Mouse (Mus musculus): ENCODE results near the gene Plod1.
A peak's percentile ranks its signal among the peaks of the same experiment; 100 is the strongest.

Gene Plod1

DNA sequence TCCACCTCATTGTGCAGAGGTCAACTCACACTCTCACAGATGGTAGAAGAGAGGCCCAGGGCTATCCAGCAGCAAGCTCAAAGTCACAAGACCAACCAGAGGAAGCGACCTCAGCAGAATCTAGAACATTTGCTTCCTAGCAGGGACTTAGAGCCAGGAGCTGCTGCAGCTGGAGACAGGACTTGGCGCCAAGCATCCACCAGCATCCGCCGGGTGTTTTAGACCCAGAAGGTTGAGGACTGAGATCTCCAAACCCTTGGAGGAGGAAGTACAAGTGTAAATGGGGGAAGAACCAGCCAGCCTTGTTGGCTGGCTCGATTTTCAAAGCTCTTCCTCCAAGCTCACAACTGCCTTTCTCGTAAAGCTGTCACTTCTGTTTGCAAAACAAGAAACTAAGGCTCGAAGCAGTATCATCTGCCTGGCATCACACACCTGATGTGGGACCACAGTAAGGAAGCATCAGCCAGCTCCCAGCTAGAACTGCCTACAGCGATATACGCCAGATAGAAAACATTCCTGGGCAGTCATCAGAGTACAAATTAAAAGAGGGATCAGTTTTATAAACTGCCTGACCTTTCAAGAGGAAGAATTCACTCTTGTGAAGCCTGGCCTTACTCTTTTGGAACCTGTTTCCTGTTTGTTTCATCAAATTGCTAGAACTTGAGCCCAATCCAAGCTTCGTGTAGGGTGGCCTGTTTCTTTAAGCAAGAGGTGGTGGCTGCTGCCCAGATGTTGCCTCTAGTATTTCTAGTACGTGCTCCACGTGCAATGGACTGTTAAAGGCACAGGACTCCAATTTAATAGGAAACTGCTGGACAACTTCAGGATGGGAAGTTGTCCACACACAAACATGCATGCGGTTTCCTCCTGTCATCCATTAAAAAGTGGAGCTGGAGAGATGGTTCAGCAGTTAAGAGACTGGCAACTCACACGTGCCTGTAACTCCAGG lies 1.9 kb upstream of the Plod1 start:
- DNase-seq (ENCODE audit: low read depth in 1 of 2, low spot score in 2 of 2): no peak

GRCm38 (mm10) chr4:147937486-147937885 lies 919 bp upstream of the Plod1 start:
- no peak for DNase-seq (ENCODE audit: low read depth in 1 of 2, low spot score in 2 of 2)

DNA sequence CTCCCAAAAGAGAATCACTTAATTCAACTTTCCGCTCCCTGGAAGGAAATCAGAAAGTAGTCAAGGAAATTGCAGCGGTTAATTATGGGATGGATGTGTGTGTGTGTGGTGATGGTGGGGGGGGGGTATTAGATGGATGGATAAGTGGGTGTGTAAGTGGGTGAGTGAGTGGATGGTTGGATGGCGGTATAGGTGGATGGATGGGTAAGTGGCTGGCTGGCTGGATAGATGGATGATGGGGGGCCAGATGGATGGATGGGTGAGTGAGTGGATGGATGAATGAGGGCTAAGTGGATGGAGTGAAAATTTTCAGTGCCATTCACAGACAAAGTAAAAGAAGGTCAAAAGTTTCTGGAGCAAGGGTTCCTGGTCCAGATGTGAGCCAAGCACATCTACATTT lies 454 bp upstream of the Plod1 start:
- no peak for DNase-seq (ENCODE audit: low read depth in 1 of 2, low spot score in 2 of 2)

GRCm38 (mm10) chr4:147935904-147936303 lies 663 bp downstream of the Plod1 start:
- DNase-seq (ENCODE audit: low read depth in 1 of 2, low spot score in 2 of 2): no peak

DNA sequence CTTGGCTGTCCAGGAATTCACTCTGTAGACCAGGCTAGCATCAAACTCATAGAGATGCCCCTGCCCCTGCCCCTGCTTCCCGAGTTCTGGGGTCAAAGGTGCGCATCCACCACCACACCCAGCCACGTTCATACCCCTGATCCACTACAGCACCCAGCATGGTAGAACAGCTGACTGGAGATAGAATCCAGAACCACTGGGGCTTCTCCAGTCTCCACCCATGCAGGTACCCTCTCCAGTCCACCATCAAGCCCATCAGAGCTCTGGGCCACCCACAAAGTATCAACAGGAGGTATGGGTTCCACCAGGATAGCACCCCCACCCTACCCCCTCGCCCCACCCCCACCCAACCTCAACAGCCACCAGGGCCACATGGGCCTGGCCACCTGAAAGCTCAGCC lies 2.0 kb downstream of the Plod1 start:
- DNase-seq (ENCODE audit: low read depth in 1 of 2, low spot score in 2 of 2): no peak

- no peak for DNase-seq (ENCODE audit: low read depth in 1 of 2, low spot score in 2 of 2)
Measured at GRCm38 (mm10) chr4:147934134-147934533, 2.4 kb downstream of the Plod1 start.

DNA sequence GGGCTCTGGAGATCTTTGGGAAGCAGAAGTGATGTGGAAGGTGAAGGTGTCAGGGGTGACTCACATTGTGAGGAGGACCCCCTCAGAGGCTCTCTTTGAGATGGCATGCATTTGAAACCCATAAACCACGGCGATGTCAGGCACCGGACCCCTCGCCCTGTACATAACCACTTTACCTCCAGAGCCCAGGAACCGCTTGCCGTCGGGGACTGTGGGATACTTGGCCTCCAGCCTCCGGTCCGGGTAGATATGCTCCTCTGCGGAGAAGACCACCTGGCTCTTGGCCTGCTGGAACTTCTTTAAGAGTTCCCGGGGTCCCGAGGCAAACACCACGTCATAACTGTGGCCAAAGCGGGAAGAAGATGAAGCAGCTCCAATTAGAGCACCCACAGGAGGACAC lies 5.6 kb downstream of the Plod1 start:
- DNase-seq (ENCODE audit: low read depth in 1 of 2, low spot score in 2 of 2): no peak

GRCm38 (mm10) chr4:147928540-147928939 lies 8.0 kb downstream of the Plod1 start:
- DNase-seq (ENCODE audit: low read depth in 1 of 2, low spot score in 2 of 2): no peak

DNA sequence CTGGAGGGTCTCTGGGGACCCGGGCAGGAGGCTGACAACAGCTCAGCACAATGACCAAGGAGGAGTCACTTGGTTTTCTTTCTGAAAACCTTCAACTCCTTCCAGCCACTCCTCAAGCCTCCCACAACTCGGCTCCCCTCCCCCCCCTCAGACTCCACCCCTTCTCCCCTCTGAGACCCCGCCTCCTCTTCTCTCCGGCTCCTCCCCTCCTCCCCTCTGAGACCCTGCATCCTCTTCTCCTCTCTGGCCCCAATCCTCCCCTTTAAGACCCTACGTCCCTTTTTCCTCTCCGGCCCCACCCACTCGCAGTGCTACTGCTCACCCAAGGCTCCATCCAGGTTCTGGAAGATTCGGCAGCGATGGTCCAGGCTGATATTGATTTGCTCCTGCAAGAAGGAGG lies 8.4 kb downstream of the Plod1 start:
- DNase-seq (ENCODE audit: low read depth in 1 of 2, low spot score in 2 of 2): no peak

GRCm38 (mm10) chr4:147927705-147928104 lies 8.9 kb downstream of the Plod1 start:
- DNase-seq (ENCODE audit: low read depth in 1 of 2, low spot score in 2 of 2): peak in 1 of 2 experiments; percentile 6

- no peak for DNase-seq (ENCODE audit: low read depth in 1 of 2, low spot score in 2 of 2)
Measured at GRCm38 (mm10) chr4:147922341-147922740, 14.2 kb downstream of the Plod1 start.

DNA sequence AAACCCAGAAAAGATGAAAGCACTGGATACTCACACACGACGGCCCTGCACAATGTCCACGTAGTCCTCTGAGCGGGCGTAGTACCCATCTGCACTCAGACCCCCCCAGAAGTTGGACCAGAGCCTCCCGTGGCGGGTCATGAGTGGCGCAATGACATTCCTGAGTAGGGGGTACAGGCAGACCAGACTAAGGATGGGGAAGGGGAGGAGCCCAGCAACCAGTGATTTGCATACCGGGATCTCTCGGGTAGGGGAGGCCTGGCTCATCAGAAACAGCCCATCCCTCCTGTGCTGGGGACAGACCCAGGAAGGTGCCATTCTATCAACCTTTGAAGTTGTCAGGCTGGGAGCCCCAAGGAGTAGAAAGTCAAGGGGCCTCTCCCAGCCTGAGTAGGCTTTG lies 15.6 kb downstream of the Plod1 start:
- DNase-seq (ENCODE audit: low read depth in 1 of 2, low spot score in 2 of 2): no peak

DNA sequence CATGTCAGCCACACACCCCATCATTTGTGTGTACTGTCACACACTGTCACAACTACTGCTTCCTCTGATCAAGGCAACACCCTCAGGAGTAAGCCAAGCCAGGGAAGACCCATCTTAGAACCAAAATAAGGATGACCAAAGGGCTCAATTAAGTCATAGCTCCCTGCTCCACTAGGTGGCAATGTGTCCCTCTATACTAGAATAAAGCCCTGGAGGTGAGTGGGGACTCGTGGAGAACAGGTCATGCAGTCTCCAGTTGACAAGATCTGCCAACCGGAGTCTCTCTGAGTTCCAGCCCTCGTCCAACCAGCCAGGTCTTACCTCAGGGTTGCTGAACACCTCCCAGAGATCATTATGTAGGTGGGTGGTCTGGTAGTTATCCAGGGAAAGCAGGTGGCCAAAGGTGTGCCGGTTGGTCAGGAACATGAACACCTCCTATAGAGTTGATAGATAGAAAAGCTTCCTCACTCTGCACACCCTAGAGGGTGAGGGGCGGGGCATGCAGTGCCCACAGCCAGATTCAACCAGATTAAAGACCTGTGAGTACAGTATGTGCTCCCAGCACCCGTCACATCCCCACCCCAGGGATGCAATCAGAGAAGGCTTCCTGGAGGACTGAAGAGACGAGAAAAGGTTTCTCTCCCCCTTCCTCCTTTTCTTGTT lies 18.0 kb downstream of the Plod1 start:
- DNase-seq (ENCODE audit: low read depth in 1 of 2, low spot score in 2 of 2): no peak

- no peak for DNase-seq (ENCODE audit: low read depth in 1 of 2, low spot score in 2 of 2)
Measured at GRCm38 (mm10) chr4:147909486-147909885, 27.1 kb downstream of the Plod1 start.

GRCm38 (mm10) chr4:147906230-147906629 lies 30.3 kb downstream of the Plod1 start:
- DNase-seq (ENCODE audit: low read depth in 1 of 2, low spot score in 2 of 2): no peak

DNA sequence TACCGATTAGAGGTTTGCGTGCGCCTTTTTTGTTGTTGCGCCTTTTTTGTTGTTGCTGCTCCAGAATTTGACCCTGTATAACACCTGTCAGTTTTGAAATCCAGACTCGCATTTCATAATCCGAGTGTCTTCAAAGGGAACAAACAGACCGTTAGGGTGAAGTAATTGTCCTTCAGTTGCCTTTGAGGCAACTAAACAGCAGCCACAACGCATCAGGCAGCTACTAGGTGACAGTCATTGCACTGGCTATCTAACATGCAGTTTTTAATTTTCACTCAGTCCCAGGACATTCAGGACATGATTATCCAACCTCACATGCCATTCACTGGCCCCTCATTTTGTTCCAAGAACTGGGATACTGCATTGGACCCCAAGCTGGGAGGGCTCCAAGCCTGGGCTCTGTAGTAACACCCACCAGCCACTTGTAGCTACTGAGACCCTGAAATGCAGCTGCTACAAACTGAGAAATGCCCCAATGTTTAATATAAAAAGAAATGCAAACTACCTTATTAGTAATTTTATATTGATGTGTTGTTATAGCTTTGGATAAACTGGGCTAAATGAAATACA lies 31.4 kb downstream of the Plod1 start:
- no peak for DNase-seq (ENCODE audit: low read depth in 1 of 2, low spot score in 2 of 2)

DNA sequence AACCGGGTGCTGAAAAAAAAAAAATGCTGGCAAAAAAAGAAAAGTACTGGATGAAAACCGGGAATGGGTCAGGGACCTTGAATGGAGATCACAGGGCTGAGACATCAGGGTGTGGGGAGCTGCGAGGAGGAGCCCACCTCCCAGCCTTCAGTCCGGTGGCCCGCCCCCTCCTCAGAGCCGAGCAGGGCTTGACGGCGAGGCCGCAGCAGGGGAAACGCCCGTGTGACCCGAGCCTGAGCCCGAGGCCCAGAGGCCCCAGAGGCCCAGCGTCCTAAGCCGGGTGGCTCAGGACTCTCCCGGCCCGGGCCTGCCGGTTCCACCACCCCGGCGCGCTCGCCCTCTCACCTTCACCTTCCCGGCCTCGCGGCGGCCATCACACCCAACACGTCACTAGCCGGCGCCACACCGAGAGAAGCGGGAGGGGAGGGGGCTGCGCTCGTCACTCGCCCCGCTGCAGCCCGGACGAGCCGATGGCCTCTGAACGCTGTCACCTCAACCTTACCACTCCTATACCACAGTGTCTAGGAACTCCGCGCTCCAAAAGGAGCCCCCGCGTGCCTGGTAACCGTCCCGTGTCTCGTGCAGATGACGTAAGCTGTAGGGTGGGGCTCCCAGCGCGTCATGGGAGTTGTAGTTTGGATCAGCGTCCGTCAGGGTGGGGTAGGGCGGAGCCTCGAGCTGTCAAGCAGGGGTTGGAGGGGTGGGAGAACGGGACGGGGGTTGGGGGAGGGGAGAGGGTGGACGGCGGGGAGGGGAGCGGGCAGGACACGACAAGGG lies 32.1 kb downstream of the Plod1 start, which contains the start of gene Mfn2:
Gene Mfn2 (minus strand): TSS at position 392 of the 777 bp plus-strand sequence.
- peak; percentile 52 to 82 for DNase-seq (ENCODE audit: low read depth in 1 of 2, low spot score in 2 of 2)

DNA sequence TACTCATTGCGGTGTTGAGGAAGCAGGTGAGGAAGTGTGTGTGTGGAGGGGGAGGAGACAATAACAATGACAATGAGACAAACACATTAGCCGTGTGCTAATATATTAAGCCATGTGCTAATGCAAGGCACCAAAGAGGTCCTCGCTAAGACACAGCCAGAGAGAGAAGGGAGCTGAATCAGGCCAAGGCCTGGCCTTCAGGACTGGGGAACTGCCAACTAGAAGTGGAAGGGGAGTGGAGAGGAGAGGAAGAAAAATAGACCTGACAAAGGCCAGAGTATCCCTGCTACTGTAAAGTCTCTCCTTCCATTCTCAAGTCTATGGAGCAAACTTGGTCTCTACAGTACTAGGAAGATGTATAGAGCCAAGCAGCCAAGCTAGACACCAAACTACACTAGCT lies 33.0 kb downstream of the Plod1 start:
- DNase-seq (ENCODE audit: low read depth in 1 of 2, low spot score in 2 of 2): no peak

- DNase-seq (ENCODE audit: low read depth in 1 of 2, low spot score in 2 of 2): no peak
Measured at GRCm38 (mm10) chr4:147902906-147903500, 33.6 kb downstream of the Plod1 start.

GRCm38 (mm10) chr4:147900452-147900851 lies 36.1 kb downstream of the Plod1 start:
- DNase-seq (ENCODE audit: low read depth in 1 of 2, low spot score in 2 of 2): no peak

GRCm38 (mm10) chr4:147897348-147897747 lies 39.2 kb downstream of the Plod1 start:
- DNase-seq (ENCODE audit: low read depth in 1 of 2, low spot score in 2 of 2): no peak

Measured in monocyte, adult 2 months (primary cell).